Mouse (Mus musculus) embryonic facial prominence, embryonic 14.5 days (tissue): Measurements from ENCODE around the gene Pla2g6. TPM values are rescaled to one million over a fixed set of nuclear protein-coding genes. Genes with fewer than 3 reads are reported as not detected.

Experiments used
- ATAC-seq: fragments of 200-750 bp; cut with Nextera tagmentation; 2 replicates; pipeline ENCODE4 v1.8.0; 2017; ENCODE audit warnings: low read depth, moderate number of reproducible peaks, moderate TSS enrichment
- DNase-seq: peaks from one replicate; pipeline ENCODE4 v3.0.0-alpha.2; 2015; ENCODE audit warnings: low spot score
- H3K27ac ChIP-seq: fragments of 300-500 bp; sonication (generic); replicated peaks from 2 replicates; pipeline ENCODE4 v1.5.1; 2014; ENCODE audit warnings: low read depth, mild to moderate bottlenecking, low read length, moderate library complexity
- H3K27me3 ChIP-seq: fragments of 300-500 bp; sonication (generic); replicated peaks from 2 replicates; pipeline ENCODE4 v1.6.1; 2014; ENCODE audit warnings: low read length; ENCODE audit not compliant: control insufficient read depth, insufficient read depth
- H3K36me3 ChIP-seq: fragments of 300-500 bp; sonication (generic); 2 replicates; pipeline ENCODE4 v1.6.1; 2014; ENCODE audit warnings: low read length, mixed read lengths; ENCODE audit not compliant: control insufficient read depth, insufficient read depth
- H3K4me1 ChIP-seq: fragments of 300-500 bp; sonication (generic); 2 replicates; pipeline ENCODE4 v1.6.1; 2014; ENCODE audit warnings: antibody characterized with exemption, low read length; ENCODE audit not compliant: control insufficient read depth, insufficient read depth
- H3K4me2 ChIP-seq: fragments of 300-500 bp; sonication (generic); 2 replicates; pipeline ENCODE4 v1.6.1; 2014; ENCODE audit warnings: low read depth, mild to moderate bottlenecking, low read length, moderate library complexity, mixed read lengths
- H3K4me3 ChIP-seq: fragments of 300-500 bp; sonication (generic); 2 replicates; pipeline ENCODE4 v1.5.1; 2014; ENCODE audit warnings: low read depth, mild to moderate bottlenecking, low read length
- H3K9ac ChIP-seq: fragments of 300-500 bp; sonication (generic); 2 replicates; pipeline ENCODE4 v1.6.1; 2014; ENCODE audit warnings: low read depth, mild to moderate bottlenecking, low read length, moderate library complexity, mixed read lengths
- H3K9me3 ChIP-seq: fragments of 300-500 bp; sonication (generic); 2 replicates; pipeline ENCODE4 v1.6.1; 2016; ENCODE audit warnings: low read length; ENCODE audit not compliant: control insufficient read depth
- WGBS: fragments of 180-500 bp; shearing (Covaris S2); extraction: QIAGEN DNeasy Blood & Tissue Kit; methylation state at CpG from one replicate; pipeline ENCODE4 v1.1.7; 2014; 5-methylcytosine and 5-hydroxymethylcytosine counted together
- microRNA counts: library from miRNA; unstranded; fragments of <30 nt; microRNA quantifications from one replicate; lab custom pipeline; 2017
- microRNA-seq: library from miRNA; unstranded; fragments of <30 nt; microRNA quantifications from one replicate; pipeline ENCODE4, GENCODE M21; 2016; ENCODE audit warnings: borderline number of aligned reads
- polyA plus RNA-seq: library from polyadenylated mRNA; unstranded; fragments of >200 nt; fragmentation: Nextera tagmentation; extraction: Ambion mirVana; gene quantifications from 2 replicates; pipeline ENCODE4 v1.2.1, GENCODE M21; 2014

Pla2g6 gene
- polyA plus RNA-seq, 1 experiment from 2014 or later = 13.3 TPM

GRCm38 (mm10) chr15:79242574-79243233, 85.5 kb downstream of the Pla2g6 start:
- Histone ChIP-seq H3K36me3 (peaks cover 70% of the 10 kb centered on the region), H3K27me3 (no peaks in the 10 kb centered on the region), H3K4me1 (no peaks in the 10 kb centered on the region), H3K27ac (0 out of 2 replicates have a peak overlapping the region, but pooled peaks have one; percentile 21), H3K9me3 (no peaks in the 10 kb centered on the region), H3K4me3 (no peak overlapping the region), H3K4me2 (no peak overlapping the region), H3K9ac (no peak overlapping the region; the same call in 1 of the 2 replicates)
- 67% methylated on average over 13 of the region's 13 CpGs for WGBS
- ATAC-seq = peak; percentile 17
- DNase-seq = no peak

- Histone ChIP-seq H3K4me3 (no peak overlapping the region), H3K36me3 (peaks cover 77% of the 10 kb centered on the region), H3K9me3 (no peaks in the 10 kb centered on the region), H3K4me1 (no peaks in the 10 kb centered on the region), H3K27ac (no peak overlapping the region), H3K9ac (no peak overlapping the region), H3K4me2 (no peak overlapping the region), H3K27me3 (no peaks in the 10 kb centered on the region)
- WGBS = 85% methylated on average over 6 of the region's 6 CpGs
- DNase-seq (no peak), ATAC-seq (no peak)
Observed at GRCm38 (mm10) chr15:79238036-79238435, 90.2 kb downstream of the Pla2g6 start.

MicroRNA genes within 50 kb of the gene (microRNA counts, 519-probe panel; counts per million panel counts)
- microRNA mmu-miR-1943 (lab: Ali Mortazavi, UCI) = 2,254 counts per million, percentile 34 among the panel's probes with 10 or more counts

Small RNAs within 50 kb of the gene (microRNA-seq; reads per million reads assigned to microRNA genes)
- 3.8 reads per million, percentile 18 among the genes with 10 or more reads in this experiment for gene Mir1943

Other genes starting within 250 kb of the Pla2g6 start
- gene Micall1, start 219.5 kb downstream of the Pla2g6 start, polyA plus RNA-seq = 10.5 and 10.8 TPM in 2 replicates
- 305 TPM in 2 replicates for gene Polr2f, start 187.4 kb downstream of the Pla2g6 start, polyA plus RNA-seq
- gene 1700088E04Rik, start 187.1 kb downstream of the Pla2g6 start, polyA plus RNA-seq = 8.5 and 12.2 TPM in 2 replicates
- gene Sox10, start 163.2 kb downstream of the Pla2g6 start, polyA plus RNA-seq = 16.2 and 17.7 TPM in 2 replicates
- 18.1 and 21.3 TPM in 2 replicates for gene Pick1, start 99.2 kb downstream of the Pla2g6 start, polyA plus RNA-seq
- gene Gm49486, start 99.0 kb downstream of the Pla2g6 start, polyA plus RNA-seq = 1.1 TPM in 2 replicates
- gene Slc16a8, start 73.6 kb downstream of the Pla2g6 start, polyA plus RNA-seq = 0.28 and 0.29 TPM in 2 replicates
- gene Baiap2l2, start 42.9 kb downstream of the Pla2g6 start, polyA plus RNA-seq = 5.6 and 6.9 TPM in 2 replicates
- gene Maff, start 18.2 kb upstream of the Pla2g6 start, polyA plus RNA-seq = 2.6 and 2.8 TPM in 2 replicates
- 73.0 and 77.6 TPM in 2 replicates for gene Tmem184b, start 75.2 kb upstream of the Pla2g6 start, polyA plus RNA-seq
- gene Csnk1e, start 127.2 kb upstream of the Pla2g6 start, polyA plus RNA-seq = 75.3 and 76.3 TPM in 2 replicates
- 0.07 and 0.09 TPM in 2 replicates for gene Kcnj4, start 176.9 kb upstream of the Pla2g6 start, polyA plus RNA-seq
- gene Kdelr3, start 188.0 kb upstream of the Pla2g6 start, polyA plus RNA-seq = 149 and 157 TPM in 2 replicates
- 80.0 and 81.6 TPM in 2 replicates for gene Ddx17, start 218.4 kb upstream of the Pla2g6 start, polyA plus RNA-seq